Mouse (Mus musculus) kidney, adult 2 months (tissue): ENCODE results near the gene Plekhg2.

Experiments
- CTCF ChIP-seq: fragments of 200-500 bp; conservative IDR thresholded peaks from 2 replicates; pipeline ENCODE4 v1.5.1; 2011; ENCODE audit warnings: low read depth, mild to moderate bottlenecking, control low read depth, low read length, moderate library complexity, mixed read lengths; ENCODE audit not compliant: insufficient read depth, insufficient read length
- POLR2A ChIP-seq: fragments of 200-500 bp; IDR thresholded peaks from one replicate; pipeline ENCODE4 v1.6.1; 2011; ENCODE audit warnings: low read depth, low read length, control low read depth

GRCm38 (mm10) chr7:28309737-28310136, 62.7 kb downstream of the Plekhg2 start:
- TF ChIP-seq CTCF = no peak
- TF ChIP-seq POLR2A = no peak
